Mouse (Mus musculus): ENCODE results near the gene Mpst.

The Mpst gene

GRCm38 (mm10) chr15:78434896-78435520 is 28.8 kb downstream of the Mpst start:
- in situ Hi-C loops (cut with MboI; ENCODE audit: unreplicated experiment in 2 of 2), result loop anchor here (10.0 to 25.0 kb wide), 2 partner anchors 250 to 302 kb away; no protein-coding TSS in a partner anchor

- in situ Hi-C loops (cut with MboI; ENCODE audit: unreplicated experiment in 2 of 2), result loop anchor here (10.0 to 25.0 kb wide), 2 partner anchors 251 to 302 kb away; no protein-coding TSS in a partner anchor
Measured at GRCm38 (mm10) chr15:78435681-78436080, 29.5 kb downstream of the Mpst start.

DNA sequence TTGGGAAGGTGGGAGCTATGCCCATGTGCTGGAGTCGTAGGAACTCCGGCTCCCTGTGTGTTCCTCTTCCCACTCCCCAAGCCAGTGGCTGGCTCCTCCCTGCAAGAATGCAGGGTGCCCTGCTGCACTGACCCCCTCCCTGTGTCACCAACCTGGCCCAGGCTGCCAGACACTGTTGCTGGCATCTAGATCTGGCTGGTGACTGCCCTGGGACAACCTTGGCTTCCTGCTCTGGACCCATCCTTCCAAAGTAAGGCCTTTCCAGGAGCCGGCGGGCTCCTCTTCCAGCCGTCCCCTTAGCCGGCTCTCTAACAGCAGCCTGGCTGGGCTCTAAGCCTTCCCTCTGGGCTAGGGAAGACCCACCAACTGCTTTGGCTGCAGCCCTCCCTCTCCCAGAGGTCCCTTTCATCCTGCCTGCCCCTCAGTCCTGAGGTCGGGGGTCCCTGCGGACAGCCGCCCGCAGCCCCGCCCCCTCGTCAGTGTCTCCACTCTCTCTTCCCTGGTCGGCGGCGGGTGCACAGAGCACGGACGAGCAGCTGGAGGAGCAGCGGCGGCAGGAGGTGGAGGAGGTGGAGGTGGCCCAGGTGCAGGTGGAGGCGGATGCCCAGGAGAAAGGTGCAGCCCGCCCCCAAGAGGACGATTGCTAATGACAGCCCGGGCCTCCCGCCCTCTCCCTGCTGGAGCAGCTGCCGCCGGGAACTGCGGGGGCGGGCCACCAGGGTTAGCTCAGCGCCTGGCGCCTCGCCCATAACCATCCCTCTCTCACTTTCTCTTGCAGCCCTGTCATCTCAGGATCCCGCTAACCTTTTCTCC is 30.4 kb downstream of the Mpst start:
- in situ Hi-C loops (cut with MboI; ENCODE audit: unreplicated experiment in 2 of 2), result loop anchor here (10.0 to 25.0 kb wide), 2 partner anchors 252 to 301 kb away; no protein-coding TSS in a partner anchor

DNA sequence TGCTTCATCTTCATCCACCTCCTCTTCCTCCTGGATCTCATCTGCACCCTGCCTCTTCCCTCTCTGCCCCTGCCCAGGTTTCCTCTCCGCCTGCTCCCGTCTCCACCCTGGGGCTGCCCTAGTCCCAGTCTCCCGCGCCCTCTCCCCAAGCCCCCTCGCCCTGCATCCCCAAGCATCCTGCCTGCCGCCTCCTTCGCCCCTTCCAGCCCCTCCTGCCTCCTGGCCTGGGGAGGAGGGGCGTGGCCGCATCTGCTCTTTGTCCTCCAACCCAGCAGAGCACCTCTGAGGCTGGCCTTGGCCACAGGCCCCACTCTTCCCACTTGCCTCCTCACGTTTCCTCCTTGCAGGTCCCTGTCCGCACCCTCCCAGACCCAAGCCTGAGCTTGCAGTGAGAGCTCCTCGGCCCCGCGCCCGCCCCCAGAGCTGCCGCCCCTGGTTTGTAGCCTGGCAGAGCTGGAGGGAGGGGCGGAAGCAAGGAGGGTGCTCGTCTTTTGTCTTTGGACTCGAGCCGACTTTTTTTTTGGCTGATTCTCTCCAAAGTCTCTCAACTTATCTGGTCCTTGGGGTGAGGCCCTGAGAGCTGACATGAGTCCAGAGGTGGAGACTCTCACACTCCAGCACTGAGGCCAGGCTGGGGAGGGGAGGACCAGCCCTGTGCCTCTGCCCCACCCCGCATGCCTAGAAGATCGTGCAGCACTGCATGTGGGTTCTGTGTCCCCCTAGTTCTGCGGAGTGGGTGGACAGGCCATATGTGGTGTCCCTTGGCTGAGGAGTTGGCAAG is 31.2 kb downstream of the Mpst start:
- in situ Hi-C loops (cut with MboI; ENCODE audit: unreplicated experiment in 2 of 2), result loop anchor here (10.0 to 25.0 kb wide), 2 partner anchors 253 to 300 kb away; no protein-coding TSS in a partner anchor

- in situ Hi-C loops (cut with MboI; ENCODE audit: unreplicated experiment in 2 of 2), result loop anchor here (10.0 to 25.0 kb wide), 2 partner anchors 253 to 299 kb away; no protein-coding TSS in a partner anchor
Measured at GRCm38 (mm10) chr15:78438018-78438394, 31.8 kb downstream of the Mpst start.

DNA sequence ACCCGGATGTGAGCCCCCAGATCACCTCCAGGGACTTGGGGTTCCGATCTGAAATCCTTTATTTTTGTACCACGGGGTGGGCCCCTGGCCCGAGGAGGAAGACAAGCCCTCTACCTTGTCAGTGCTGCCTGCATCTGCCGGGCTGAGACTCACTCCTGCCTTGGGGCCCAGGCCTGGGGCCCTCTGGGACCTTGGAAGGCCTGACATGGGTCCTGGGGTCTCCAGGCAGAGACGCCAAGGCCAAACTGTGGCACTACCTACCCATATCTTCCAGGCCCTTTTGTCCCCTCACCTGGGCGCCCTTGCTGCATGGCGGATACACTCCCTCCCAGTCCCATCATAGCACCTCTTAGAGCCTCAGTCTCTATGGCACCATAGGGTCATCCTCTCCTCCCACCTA is 32.3 kb downstream of the Mpst start:
- in situ Hi-C loops (cut with MboI; ENCODE audit: unreplicated experiment in 2 of 2), result loop anchor here (10.0 to 25.0 kb wide), 2 partner anchors 254 to 299 kb away; no protein-coding TSS in a partner anchor

- in situ Hi-C loops (cut with MboI; ENCODE audit: unreplicated experiment in 2 of 2), result loop anchor here (10.0 to 25.0 kb wide), 2 partner anchors 254 to 298 kb away; no protein-coding TSS in a partner anchor
Measured at GRCm38 (mm10) chr15:78438973-78439372, 32.8 kb downstream of the Mpst start.

- in situ Hi-C loops (cut with MboI; ENCODE audit: unreplicated experiment in 2 of 2), result loop anchor here (10.0 to 25.0 kb wide), 2 partner anchors 295 to 303 kb away; no protein-coding TSS in a partner anchor
Measured at GRCm38 (mm10) chr15:78442231-78442630, 36.0 kb downstream of the Mpst start.

- in situ Hi-C loops (cut with MboI; ENCODE audit: unreplicated experiment in 2 of 2), result loop anchor here (10.0 to 25.0 kb wide), 2 partner anchors 293 to 301 kb away; no protein-coding TSS in a partner anchor
Measured at GRCm38 (mm10) chr15:78443857-78444256, 37.6 kb downstream of the Mpst start.

DNA sequence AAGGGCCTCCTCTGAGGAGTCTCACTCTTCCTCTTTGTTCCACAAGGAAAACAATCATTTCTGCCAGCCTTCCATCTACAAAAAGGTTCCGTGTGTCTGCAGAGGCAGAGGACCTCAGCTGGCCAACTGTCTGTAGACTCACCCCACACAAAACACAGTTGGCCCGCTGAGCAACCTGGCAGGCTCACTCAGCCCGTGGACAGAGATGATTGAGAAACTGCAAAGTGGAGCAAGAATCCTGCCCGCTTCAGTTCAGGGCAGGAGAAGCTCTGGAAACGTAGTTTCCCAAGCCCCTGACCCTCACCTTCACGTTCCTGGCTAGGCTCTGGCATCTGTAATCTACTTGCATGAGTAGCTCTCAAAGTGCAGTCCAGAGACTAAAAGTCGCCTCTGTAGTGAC is 40.9 kb downstream of the Mpst start:
- in situ Hi-C loops (cut with MboI; ENCODE audit: unreplicated experiment in 2 of 2), result loop anchor here (5.0 to 25.0 kb wide), 5 partner anchors 85 to 298 kb away; partner anchors contain the start of gene C1qtnf6 (in 2 of the 2)

DNA sequence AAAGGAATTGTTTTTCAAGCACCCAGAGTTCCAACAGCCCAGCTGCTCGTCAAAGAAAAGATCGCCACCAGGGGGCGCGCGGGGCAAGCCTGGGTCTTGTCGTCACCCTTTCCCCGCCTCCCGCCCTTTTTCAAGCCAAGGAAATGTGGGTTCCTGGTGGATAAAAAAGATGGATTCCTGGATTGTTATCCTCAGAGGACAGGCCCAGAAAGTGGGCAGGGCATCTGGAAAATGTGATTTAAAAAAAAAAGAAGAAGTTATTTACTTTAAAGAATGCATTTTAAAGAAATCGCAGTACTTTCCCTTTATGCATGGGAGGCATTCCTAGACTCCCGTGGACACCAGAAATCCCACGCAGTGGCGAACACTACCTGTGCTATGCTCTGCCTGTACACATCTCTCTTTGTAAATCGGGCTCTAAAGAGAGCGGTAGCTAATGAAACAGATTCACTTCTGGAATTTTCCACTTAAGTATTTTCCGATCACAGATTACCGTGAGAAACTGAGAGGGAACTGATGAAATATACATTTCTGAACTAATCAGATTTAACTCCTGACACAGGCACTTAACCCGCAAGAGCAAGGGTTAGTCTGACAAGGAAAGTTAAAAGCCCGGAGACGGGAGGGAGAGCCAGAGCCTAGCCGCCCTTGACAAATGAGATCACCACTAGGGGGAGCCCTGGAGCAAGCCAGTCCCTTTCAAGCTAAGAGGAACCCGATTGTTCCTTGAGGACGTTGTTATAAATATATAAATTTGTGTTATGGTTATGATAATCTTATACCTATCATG is 41.7 kb downstream of the Mpst start:
- in situ Hi-C loops (cut with MboI; ENCODE audit: unreplicated experiment in 2 of 2), result loop anchor here (5.0 to 25.0 kb wide), 5 partner anchors 84 to 297 kb away; partner anchors contain the start of gene C1qtnf6 (in 2 of the 2)

DNA sequence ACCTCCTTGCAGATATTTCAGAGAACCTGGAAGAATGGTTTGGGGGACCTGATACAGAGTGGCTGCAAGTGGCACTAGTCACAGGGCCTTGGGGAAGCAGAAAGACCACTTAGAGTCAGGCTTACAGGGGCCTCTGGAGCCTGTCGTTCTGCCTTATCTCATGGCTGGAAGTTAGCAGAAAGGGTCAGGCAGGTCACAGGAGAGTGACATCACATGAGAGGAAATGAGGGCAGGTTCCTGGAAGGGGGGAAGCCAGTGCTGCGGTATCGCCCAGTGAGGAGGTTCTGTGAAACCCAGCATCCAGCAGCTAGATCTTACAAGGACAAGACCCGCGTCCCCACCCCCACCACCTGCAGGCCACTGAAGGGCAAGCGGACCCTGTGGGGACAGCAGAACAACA is 42.9 kb downstream of the Mpst start:
- in situ Hi-C loops (cut with MboI; ENCODE audit: unreplicated experiment in 2 of 2), result loop anchor here (5.0 to 25.0 kb wide), 5 partner anchors 83 to 296 kb away; partner anchors contain the start of gene C1qtnf6 (in 2 of the 2)

GRCm38 (mm10) chr15:78449694-78450418 is 43.6 kb downstream of the Mpst start:
- in situ Hi-C loops (cut with MboI; ENCODE audit: unreplicated experiment in 2 of 2), result loop anchor here (5.0 to 25.0 kb wide), 5 partner anchors 82 to 295 kb away; partner anchors contain the start of gene C1qtnf6 (in 2 of the 2)

DNA sequence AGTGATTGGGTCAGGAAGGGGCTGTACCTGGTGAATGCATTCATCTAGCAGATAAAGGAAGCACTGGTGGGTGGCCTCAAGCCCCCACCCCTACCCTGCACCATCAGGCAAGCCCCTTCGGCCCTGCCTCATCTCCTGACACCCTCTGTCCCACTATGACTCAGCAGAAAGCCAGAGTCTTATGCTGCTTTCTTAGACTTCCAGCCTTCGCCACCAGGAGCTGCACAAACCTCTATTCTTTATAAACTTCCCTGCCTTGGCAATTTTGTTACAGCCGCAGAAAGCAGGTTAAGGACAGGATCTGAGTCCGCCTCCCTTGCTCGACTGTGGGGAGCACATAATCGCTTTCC is 44.2 kb downstream of the Mpst start:
- in situ Hi-C loops (cut with MboI; ENCODE audit: unreplicated experiment in 2 of 2), result no loop called here

- in situ Hi-C loops (cut with MboI; ENCODE audit: unreplicated experiment in 2 of 2), result no loop called here
Measured at GRCm38 (mm10) chr15:78451201-78451600, 45.0 kb downstream of the Mpst start.

- in situ Hi-C loops (cut with MboI; ENCODE audit: unreplicated experiment in 2 of 2), result no loop called here
Measured at GRCm38 (mm10) chr15:78452929-78453328, 46.7 kb downstream of the Mpst start.

GRCm38 (mm10) chr15:78455168-78455567 is 49.0 kb downstream of the Mpst start:
- in situ Hi-C loops (cut with MboI; ENCODE audit: unreplicated experiment in 2 of 2), result no loop called here

DNA sequence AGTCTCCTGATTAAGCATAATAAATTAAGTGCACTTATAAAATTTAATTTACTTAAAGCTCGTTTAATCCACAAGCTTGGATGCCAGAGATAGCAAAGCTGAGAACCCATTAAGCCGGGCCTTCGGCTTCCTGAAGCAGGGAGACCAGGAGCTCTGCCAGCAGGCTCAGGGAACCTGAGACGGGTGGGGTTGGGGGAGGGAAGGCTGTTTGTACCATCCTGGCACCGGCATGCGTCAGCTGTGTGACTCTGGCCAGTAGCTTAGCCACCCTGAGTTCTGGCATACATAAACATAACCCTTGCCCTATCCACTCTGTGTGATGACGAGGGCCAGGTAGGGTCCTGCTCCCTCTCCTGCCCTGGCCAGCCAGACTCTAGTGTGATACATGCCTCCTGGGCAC is 49.8 kb downstream of the Mpst start:
- in situ Hi-C loops (cut with MboI; ENCODE audit: unreplicated experiment in 2 of 2), result no loop called here

DNA sequence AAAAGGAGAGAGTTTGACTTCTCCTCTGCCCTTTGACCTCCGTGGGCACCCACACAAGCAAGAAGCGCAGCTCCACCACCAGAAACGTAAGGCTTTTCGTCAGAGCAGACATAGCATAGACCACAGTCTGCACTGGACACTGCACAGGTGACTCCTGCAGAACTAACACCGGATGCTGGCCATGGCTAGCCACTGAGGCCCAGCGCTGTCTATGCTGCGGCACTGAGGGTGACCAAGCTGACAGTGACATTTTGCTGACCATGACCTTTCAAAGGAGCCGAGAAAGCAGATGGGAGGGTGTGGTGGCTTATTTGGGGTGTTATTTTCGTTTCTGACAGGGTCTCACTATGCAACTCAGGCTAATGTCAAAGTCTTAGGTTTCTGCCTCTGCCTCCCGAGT is 51.0 kb downstream of the Mpst start:
- in situ Hi-C loops (cut with MboI; ENCODE audit: unreplicated experiment in 2 of 2), result no loop called here
